Mouse (Mus musculus): ENCODE data around the gene 2210408I21Rik.

DNA sequence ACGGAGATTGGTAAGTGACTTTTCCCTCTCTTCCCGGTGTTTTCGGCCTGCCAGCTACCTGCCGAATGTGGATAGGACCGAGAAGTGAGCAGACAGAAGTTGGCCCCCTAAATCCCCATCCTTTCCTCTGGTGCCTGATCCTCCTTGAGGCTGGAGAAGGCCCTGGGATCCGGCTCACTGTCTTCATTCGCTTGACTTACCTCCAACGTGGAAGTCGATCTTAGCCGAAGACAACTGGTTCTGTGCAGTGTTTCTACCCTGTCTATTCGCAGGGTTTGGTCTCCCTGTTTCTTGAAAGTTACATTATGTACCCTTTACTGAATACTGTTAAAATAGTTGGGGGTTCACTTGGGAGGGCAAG is 261 bp downstream of the 2210408I21Rik start:
- no peak for TF ChIP-seq EP300 (IDR thresholded peaks at IDR 0.05; ENCODE audit: low read depth)
- TF ChIP-seq CTCF (IDR thresholded peaks at IDR 0.05; ENCODE audit: low read depth), result no peak

Data from liver, embryonic 14.5 days (tissue).